Mouse (Mus musculus) intestine, embryonic 14.5 days (tissue): ENCODE data around the gene Nms. TPM values are rescaled to one million over a fixed set of nuclear protein-coding genes. Genes with fewer than 3 reads are reported as not detected.

Experiments used
- ATAC-seq: fragments of 200-750 bp; cut with Nextera tagmentation; replicated peaks from 2 replicates; pipeline ENCODE4 v1.8.0; 2017; ENCODE audit warnings: low read depth, moderate number of reproducible peaks, moderate TSS enrichment, moderate library complexity; ENCODE audit not compliant: low FRiP score, low TSS enrichment
- DNase-seq: peaks from one replicate; pipeline ENCODE4 v3.0.0-alpha.2; 2018; ENCODE audit warnings: low spot score
- H3K27ac ChIP-seq: fragments of 300-500 bp; sonication (generic); 2 replicates; pipeline ENCODE4 v1.5.1; 2014; ENCODE audit warnings: low read depth, mild to moderate bottlenecking, control low read depth
- H3K27me3 ChIP-seq: fragments of 300-500 bp; sonication (generic); replicated peaks from 2 replicates; pipeline ENCODE4 v1.6.1; 2014; ENCODE audit warnings: low read length, control low read depth; ENCODE audit not compliant: control insufficient read depth, insufficient read depth
- H3K36me3 ChIP-seq: fragments of 300-500 bp; sonication (generic); 2 replicates; pipeline ENCODE4 v1.6.1; 2014; ENCODE audit warnings: low read length, control low read depth; ENCODE audit not compliant: control insufficient read depth, insufficient read depth
- H3K4me1 ChIP-seq: fragments of 300-500 bp; sonication (generic); replicated peaks from 2 replicates; pipeline ENCODE4 v1.6.1; 2014; ENCODE audit warnings: low read length, control low read depth, mixed read lengths; ENCODE audit not compliant: control insufficient read depth, insufficient read depth
- H3K4me2 ChIP-seq: fragments of 300-500 bp; sonication (generic); 2 replicates; pipeline ENCODE4 v1.6.1; 2014; ENCODE audit warnings: low read length
- H3K4me3 ChIP-seq: fragments of 300-500 bp; sonication (generic); 2 replicates; pipeline ENCODE4 v1.5.1; 2014; ENCODE audit warnings: low read depth, low read length, control low read depth, mixed read lengths
- H3K9ac ChIP-seq: fragments of 300-500 bp; sonication (generic); 2 replicates; pipeline ENCODE4 v1.6.1; 2014; ENCODE audit warnings: mild to moderate bottlenecking, low read length
- H3K9me3 ChIP-seq: fragments of 300-500 bp; sonication (generic); 2 replicates; pipeline ENCODE4 v1.6.1; 2016; ENCODE audit warnings: low read length, control low read depth; ENCODE audit not compliant: control insufficient read depth
- WGBS: fragments of 180-500 bp; shearing (Covaris S2); extraction: QIAGEN DNeasy Blood & Tissue Kit; methylation state at CpG from one replicate; pipeline ENCODE4 v1.1.7; 2014; 5-methylcytosine and 5-hydroxymethylcytosine counted together
- polyA plus RNA-seq: library from polyadenylated mRNA; unstranded; fragments of >200 nt; fragmentation: Nextera tagmentation; extraction: Ambion mirVana; gene quantifications from 2 replicates; pipeline ENCODE4 v1.2.1, GENCODE M21; 2014

The Nms gene
- polyA plus RNA-seq, 1 experiment from 2014 or later: not detected

DNA sequence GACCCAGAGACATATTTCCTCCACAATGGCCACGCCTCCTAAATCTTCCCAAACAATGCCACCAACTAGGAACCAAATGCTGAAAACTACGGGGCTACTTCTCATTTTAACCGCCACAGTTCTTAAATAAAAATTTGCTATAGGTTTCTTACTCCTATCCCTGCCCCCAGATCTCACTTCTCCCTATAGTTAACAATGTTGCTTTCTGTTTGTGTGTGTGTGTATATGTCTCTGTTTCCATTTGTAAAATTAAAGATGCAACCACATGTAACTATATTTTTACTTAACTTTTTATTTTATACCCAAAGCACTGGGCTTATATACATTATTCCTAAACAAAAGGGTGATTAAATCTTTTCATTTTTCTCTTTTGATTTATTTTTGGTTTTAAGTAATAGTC, 46.4 kb downstream of the Nms start, which contains the start of gene Pdcl3:
TSS of gene Pdcl3 (plus strand) at position 301 of the 400 bp plus-strand sequence.
- Histone ChIP-seq H3K36me3 (no peaks in the 10 kb centered on the region), H3K4me3 (no peak within 1 kb of the TSS), H3K27me3 (no peaks in the 10 kb centered on the region), H3K27ac (no peak within 1 kb of the TSS), H3K4me1 (peaks cover 5% of the 10 kb centered on the region), H3K9me3 (no peaks in the 10 kb centered on the region), H3K9ac (no peak within 1 kb of the TSS), H3K4me2 (no peak within 1 kb of the TSS)
- DNase-seq (no peak), ATAC-seq (no peak)
- WGBS: 93% methylated on average over 3 of the region's 3 CpGs

- H3K4me2 ChIP-seq: peak overlapping the region; percentile 67
- H3K27me3 ChIP-seq: no peaks in the 10 kb centered on the region
- ATAC-seq: peak; percentile 98
- H3K36me3 ChIP-seq: peaks cover 12% of the 10 kb centered on the region
- peak; percentile 99 for DNase-seq
- H3K9ac ChIP-seq: peak overlapping the region; percentile 78
- H3K27ac ChIP-seq: peak overlapping the region; percentile 88
- H3K4me3 ChIP-seq: peak overlapping the region; percentile 97
- H3K4me1 ChIP-seq: peaks cover 5% of the 10 kb centered on the region
- WGBS: 3% methylated on average over 38 of the region's 38 CpGs
- H3K9me3 ChIP-seq: no peaks in the 10 kb centered on the region
Observed at GRCm38 (mm10) chr1:38987080-38987864, 48.3 kb downstream of the Nms start.

DNA sequence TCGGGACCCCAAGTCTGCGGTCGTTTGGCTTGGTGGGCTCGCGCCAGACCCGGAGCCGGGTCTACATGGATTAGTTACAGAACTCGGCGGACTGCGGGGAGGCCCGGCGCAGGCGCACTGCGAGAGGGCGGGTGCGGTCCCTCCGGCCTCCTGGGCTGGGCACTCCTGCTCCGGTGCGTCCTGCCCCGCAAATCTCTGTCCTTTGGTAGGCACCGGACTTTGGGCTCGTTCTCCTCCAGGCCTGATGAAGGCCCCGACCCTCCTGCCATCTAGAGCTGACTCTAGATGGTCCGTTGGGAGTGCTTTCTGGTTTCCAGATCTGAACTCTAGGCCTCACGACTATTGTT, 48.9 kb downstream of the Nms start:
- H3K4me1 ChIP-seq: peaks cover 5% of the 10 kb centered on the region
- ATAC-seq (peak; percentile 89), DNase-seq (no peak)
- H3K4me2 ChIP-seq: peak overlapping the region; percentile 70
- peak overlapping the region; percentile 97 for H3K4me3 ChIP-seq
- no peaks in the 10 kb centered on the region for H3K27me3 ChIP-seq
- H3K9me3 ChIP-seq: no peaks in the 10 kb centered on the region
- peaks cover 18% of the 10 kb centered on the region for H3K36me3 ChIP-seq
- peak overlapping the region; percentile 78 for H3K9ac ChIP-seq
- H3K27ac ChIP-seq: peak overlapping the region; percentile 88
- WGBS: 0% methylated on average over 25 of the region's 25 CpGs

DNA sequence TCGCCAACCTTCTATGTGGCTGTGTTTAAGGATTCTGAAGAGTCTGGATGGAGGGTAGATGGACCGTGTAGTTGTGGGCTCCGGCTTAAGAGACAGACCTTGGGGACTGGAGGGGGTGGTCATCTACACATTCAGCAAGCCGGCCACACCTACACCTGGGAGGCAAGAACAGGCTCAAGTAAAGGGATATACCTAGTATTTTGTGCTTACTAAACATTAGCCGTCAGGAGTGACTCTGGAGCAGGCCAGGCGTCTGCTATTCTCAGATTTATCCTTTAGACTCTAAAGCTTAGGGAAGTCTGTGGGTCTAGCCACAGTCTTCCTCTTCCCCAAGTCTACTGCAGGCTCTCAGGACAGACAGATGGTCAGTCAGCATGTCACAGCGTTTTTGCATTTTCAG, 49.4 kb downstream of the Nms start:
- ATAC-seq (no peak), DNase-seq (no peak)
- peaks cover 23% of the 10 kb centered on the region for H3K36me3 ChIP-seq
- peak overlapping the region; percentile 97 for H3K4me3 ChIP-seq
- H3K4me2 ChIP-seq: peak overlapping the region; percentile 70
- H3K9ac ChIP-seq: peak overlapping the region; percentile 78
- WGBS: 22% methylated on average over 7 of the region's 7 CpGs
- peaks cover 5% of the 10 kb centered on the region for H3K4me1 ChIP-seq
- no peaks in the 10 kb centered on the region for H3K27me3 ChIP-seq
- H3K9me3 ChIP-seq: no peaks in the 10 kb centered on the region
- peak overlapping the region; percentile 88 for H3K27ac ChIP-seq

DNA sequence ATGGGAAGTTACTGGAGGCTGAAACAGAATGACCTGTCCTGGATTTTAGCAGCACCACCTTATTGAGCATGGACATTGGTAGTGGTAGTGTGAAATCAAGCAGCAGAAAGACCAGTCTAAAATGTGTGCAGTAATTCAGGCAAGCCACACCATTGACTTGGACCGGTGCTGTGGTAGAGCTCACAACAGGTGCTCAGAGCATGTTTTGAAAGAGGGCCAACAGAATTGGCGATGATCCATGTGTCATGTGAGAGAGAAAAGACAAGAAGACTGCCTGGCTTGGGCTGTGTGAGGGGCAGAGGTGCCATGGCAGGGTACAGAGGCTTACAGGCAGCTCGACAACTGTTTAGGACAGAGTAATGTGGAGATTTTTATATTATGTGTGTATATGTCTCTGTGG, 53.4 kb downstream of the Nms start:
- DNase-seq (no peak), ATAC-seq (no peak)
- WGBS: 91% methylated on average over 3 of the region's 3 CpGs
- H3K4me2 ChIP-seq: no peak overlapping the region
- H3K4me1 ChIP-seq: peaks cover 5% of the 10 kb centered on the region
- H3K27ac ChIP-seq: no peak overlapping the region
- H3K36me3 ChIP-seq: peaks cover 61% of the 10 kb centered on the region
- no peaks in the 10 kb centered on the region for H3K9me3 ChIP-seq
- no peak overlapping the region for H3K9ac ChIP-seq
- H3K4me3 ChIP-seq: no peak overlapping the region
- H3K27me3 ChIP-seq: no peaks in the 10 kb centered on the region

Other genes starting within 250 kb of the Nms start
- gene Lonrf2, start 102.4 kb upstream of the Nms start, polyA plus RNA-seq: 2.2 and 2.5 TPM in 2 replicates
- gene Chst10, start 41.0 kb upstream of the Nms start, polyA plus RNA-seq: 6.2 and 6.4 TPM in 2 replicates
- gene Pdcl3, start 46.5 kb downstream of the Nms start, polyA plus RNA-seq: 140 and 160 TPM in 2 replicates